Mouse (Mus musculus) liver, adult 2 months (tissue): ENCODE measurements at regions not wholly inside any gene's neighbourhood (a gene's known extent, or its start where the extent isn't known, plus 50 kb on each side); places are given as distances from the start of the nearest gene placed in this dataset.

ENCODE experiments used
- CTCF ChIP-seq: fragments of 200-500 bp; IDR thresholded peaks from 2 replicates; pipeline ENCODE4 v1.5.1; 2011; ENCODE audit warnings: low read depth, low read length, control low read depth
- POLR2A ChIP-seq: fragments of 200-500 bp; IDR thresholded peaks from 2 replicates; pipeline ENCODE4 v1.6.1; 2011; ENCODE audit warnings: low read length, control low read depth; ENCODE audit not compliant: insufficient read depth; ENCODE audit errors: extremely low read depth

GRCm38 (mm10) chr9:76722881-76723280, 156.0 kb upstream of the Fam83b start:
- TF ChIP-seq POLR2A = no peak
- TF ChIP-seq CTCF = no peak
